Mouse (Mus musculus) ES-CJ7 (cell line): ENCODE data around the gene Pakap.
"Not testable (repeated sequence)": the region's sequence is repeated elsewhere in the genome, so short reads cannot be mapped to it uniquely, and the experiment has no call there.

ENCODE experiments used
- DNase-seq: peaks from one replicate; pipeline ENCODE4 v3.0.0; 2011; ENCODE audit warnings: low read depth, low spot score

The Pakap gene

GRCm38 (mm10) chr4:57867454-57867853 lies 299.5 kb downstream of the Pakap start:
- peak; percentile 57 for DNase-seq

- no peak for DNase-seq
Observed at GRCm38 (mm10) chr4:57879137-57879536, 311.2 kb downstream of the Pakap start.

DNA sequence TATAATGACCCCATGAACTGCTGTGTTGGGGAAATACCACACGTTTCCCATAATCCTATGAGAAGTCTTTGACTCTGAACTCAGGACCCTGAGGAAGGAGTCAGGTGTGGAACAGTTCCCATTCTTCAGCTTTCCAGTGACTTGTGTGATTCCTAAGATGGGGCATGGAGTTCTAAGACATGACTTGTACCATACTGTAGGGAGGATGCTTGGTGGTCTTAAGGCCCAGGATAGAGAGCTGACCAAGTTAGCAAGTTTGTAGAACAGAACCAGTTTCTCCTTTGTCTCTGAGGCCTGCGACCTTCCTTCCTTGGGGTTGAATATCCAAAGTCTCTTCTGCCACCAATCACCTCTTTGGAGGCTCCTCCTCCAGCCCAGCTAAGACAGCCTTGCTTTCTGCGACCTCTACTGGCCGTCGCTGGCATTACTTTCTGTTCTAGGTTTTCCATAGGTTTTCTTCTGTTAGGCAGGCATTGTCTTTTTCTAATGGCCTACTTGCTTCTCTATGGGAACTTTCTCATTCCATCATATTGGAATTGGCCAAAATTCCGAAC lies 311.9 kb downstream of the Pakap start:
- peak; percentile 81 for DNase-seq

DNA sequence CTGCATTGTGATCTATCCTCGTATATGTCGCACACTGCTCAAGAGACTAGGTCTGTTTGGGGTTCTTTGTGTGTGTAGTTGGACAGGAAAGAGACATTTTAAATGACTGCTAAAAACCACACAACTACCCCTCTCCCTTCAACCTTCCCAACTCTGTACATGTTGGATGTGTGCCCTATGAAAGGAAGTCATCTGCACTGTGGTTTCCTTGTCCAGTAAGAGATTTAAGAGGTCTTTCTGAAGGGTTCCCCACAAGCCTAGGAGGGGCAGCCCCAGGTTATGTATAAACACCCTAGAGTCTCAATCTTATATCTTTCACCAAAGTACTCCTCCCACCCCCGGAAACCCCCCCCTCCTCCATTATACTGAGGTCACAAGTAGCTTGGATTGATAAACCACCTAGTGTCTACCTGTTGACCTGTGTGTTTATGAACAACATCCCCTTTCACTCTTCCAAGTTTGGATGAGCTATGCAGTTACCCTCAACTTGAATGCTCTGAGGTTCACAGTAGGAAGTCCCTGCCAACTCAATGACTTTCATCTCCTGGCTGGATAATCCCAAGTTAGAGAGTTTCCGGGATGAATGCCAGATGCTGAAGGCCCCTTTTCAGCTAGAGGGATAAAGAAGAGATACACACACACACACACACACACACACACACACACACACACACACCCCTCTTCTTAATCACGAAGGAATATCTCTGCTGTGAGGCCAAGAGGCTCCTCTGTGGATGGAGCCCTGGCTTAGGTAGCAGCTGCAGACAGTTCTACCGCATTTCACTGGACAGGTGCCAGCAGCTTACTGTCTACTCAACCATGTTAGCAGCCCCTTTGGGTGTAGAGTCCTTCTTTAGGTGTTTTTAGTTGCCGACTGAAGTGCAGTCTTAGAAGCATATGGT lies 315.8 kb downstream of the Pakap start:
- no peak for DNase-seq

DNA sequence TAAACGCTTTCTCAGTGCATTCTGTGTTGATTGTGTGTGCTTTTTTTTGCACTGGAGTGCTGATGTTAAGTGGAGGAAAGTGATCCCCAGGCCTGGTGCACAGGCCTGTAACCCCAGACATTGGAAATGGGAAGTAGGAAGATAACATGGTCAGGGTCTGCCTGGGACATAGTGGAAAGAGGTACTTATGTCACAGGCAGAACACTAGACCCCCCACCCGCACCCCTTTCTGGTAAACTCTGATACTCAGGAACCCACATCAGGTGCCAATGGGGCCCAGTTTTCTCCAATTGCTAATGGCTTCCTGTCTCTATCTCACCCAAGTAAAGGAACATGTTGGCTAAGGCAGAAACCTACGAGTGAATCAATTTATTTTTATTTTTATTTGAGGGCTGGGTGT lies 316.5 kb downstream of the Pakap start:
- no peak for DNase-seq

- DNase-seq = no peak
Observed at GRCm38 (mm10) chr4:57885186-57885585, 317.2 kb downstream of the Pakap start.

- DNase-seq = no peak
Observed at GRCm38 (mm10) chr4:57886066-57886887, 318.3 kb downstream of the Pakap start.

- no peak for DNase-seq
Observed at GRCm38 (mm10) chr4:57886888-57887230, 318.9 kb downstream of the Pakap start.

DNA sequence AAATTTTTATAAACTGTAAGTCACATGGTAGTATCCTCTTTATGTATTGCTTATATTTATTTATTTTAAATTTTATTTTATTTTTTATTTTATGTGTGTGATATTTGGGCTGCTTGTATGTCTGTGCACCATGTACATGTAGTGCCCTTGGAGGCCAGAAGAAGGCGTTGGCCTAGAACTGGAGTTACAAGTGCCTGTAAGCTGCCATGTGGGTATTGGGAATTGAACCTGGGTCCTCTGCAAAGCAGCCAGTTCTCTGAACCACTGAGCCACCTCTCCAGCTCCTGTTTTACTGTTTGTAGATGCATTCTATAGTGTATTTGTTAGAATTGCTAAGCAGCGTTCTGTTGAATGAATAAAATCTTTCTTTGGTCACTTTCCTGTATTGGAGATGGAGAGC lies 320.3 kb downstream of the Pakap start:
- no peak for DNase-seq

- DNase-seq = not testable (repeated sequence)
Observed at GRCm38 (mm10) chr4:57888978-57889377, 321.0 kb downstream of the Pakap start.

- no peak for DNase-seq
Observed at GRCm38 (mm10) chr4:57889773-57890172, 321.8 kb downstream of the Pakap start.

GRCm38 (mm10) chr4:57892001-57892586 lies 324.1 kb downstream of the Pakap start:
- DNase-seq = no peak

GRCm38 (mm10) chr4:57895140-57895539 lies 327.2 kb downstream of the Pakap start:
- no peak for DNase-seq

DNA sequence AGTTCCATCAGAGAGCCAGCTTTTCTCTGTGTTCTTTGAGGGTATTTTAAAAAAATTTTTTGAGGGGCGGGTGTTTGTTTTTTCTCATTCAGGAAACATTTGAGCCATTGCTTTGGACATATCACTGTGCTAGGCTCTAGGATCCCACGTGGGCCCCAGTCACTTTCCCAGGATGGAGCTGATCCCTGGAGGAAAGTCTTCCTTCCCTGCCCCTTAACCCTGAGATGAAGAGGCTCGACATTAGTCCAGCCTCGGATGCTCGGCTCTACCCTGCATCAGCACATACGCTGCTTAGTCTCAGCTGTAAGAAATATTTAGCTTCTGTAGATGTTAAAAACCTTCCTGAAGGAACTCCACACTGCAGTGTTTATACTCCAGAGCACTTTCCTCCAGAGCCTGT lies 327.9 kb downstream of the Pakap start:
- DNase-seq = no peak

- DNase-seq = no peak
Observed at GRCm38 (mm10) chr4:57896631-57897030, 328.7 kb downstream of the Pakap start.

- DNase-seq = peak; percentile 52
Observed at GRCm38 (mm10) chr4:57901210-57901609, 333.2 kb downstream of the Pakap start.

DNA sequence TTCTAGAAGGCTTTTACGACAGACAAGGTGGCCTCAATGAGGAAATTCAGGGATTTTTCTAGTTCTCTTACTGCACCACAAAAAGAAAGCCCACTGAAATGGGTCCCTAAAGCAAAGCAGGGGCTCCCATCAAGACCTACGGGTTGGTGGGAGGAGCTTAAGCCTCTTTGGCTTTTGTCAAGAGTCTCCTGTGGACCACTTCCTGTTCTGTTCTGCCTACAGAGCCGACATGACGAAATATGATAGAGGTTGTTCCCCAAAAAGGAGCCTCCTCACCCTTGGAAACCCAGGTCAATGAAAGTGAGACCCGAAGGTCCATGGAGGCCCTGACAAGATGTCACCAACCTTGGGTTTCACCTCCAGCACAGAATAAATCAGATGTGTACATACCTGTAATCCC lies 334.6 kb downstream of the Pakap start:
- DNase-seq = no peak

- DNase-seq = peak; percentile 68
Observed at GRCm38 (mm10) chr4:57904211-57904610, 336.2 kb downstream of the Pakap start.

GRCm38 (mm10) chr4:57904638-57905037 lies 336.7 kb downstream of the Pakap start:
- peak; percentile 51 for DNase-seq

DNA sequence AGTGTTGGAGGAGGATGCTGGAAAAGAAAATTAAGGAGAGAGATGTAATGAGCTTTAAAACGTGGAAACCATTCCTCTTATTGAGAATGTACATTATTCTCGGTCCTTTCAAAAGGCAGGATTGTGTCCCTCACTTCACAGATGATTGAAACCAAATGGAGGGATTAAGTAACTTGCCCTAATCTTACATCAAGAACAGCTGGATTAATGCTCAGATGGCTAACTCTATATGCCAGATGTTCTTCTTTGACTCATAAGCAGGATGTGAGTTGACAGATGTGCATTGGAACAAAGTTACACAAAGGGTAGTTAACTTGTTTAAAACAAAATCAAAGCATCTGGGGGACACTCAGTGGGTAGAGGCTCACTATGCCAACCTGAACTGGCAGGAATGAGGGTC lies 338.7 kb downstream of the Pakap start:
- DNase-seq = no peak

DNA sequence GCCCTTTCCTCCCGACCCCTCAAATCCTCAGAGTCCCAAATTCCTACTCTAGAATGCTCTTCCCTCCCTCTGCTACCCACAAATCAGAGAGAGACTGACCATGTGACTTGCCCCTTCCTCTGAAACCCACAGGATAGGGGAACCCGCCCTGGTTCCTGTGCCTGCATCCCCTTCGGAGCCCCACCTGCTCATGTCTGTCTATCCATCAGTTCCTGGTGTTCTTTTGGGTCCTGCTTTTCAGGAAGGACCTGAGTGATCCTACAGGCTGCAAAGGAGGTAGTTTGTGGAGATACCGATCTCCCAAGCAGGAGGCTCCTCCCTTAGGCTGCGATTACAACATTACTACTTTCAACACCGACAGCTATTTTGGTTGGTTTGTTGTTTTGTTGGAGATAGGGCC lies 340.9 kb downstream of the Pakap start:
- no peak for DNase-seq

- no peak for DNase-seq
Observed at GRCm38 (mm10) chr4:57913021-57913420, 345.0 kb downstream of the Pakap start.
